ENCODE assay signal across 24 mouse cellular contexts in genomic region chr6:42513461-42513860, GRCm38 (mm10). TPM values are rescaled to one million over a fixed set of nuclear protein-coding genes. Genes with fewer than 3 reads are reported as not detected.
"Had no signal": no experiment of that assay in that cellular context is flagged by ENCODE, and none has a peak within 500 bp of the region (broad histone marks: within the 10 kb centered on the region; RNA-seq: fewer than 3 reads in every experiment).

No protein-coding gene starts in this region.

- H3K27ac ChIP-seq: left cerebral cortex, adult 2 months; liver, embryonic 13.5 days; macrophage had no signal

- H3K27me3 ChIP-seq: liver, embryonic 13.5 days had no signal

- H3K9ac ChIP-seq: liver, embryonic 13.5 days; lung, embryonic 14.5 days had no signal

- H3K36me3 ChIP-seq: liver, embryonic 13.5 days had no signal

- DNase-seq: kidney, adult 9 months; kidney, postnatal 10 days; kidney, postnatal 36 days; layer of hippocampus, postnatal 36 days; liver, embryonic 13.5 days; lung, embryonic 14.5 days; lung, postnatal 14 days; midbrain, embryonic 14.5 days; thymus, adult 18-20 months; thymus, postnatal 36 days had no signal

- H3K9me3 ChIP-seq: liver, embryonic 13.5 days had no signal

- H3K4me1 ChIP-seq: liver, embryonic 13.5 days had no signal

- H3K4me3 ChIP-seq: left cerebral cortex, adult 2 months; liver, embryonic 13.5 days had no signal

- H3K4me2 ChIP-seq: liver, embryonic 13.5 days; lung, embryonic 14.5 days had no signal

RNA-seq across cellular contexts. Expression of gene Olfr456, which starts 26.4 kb away (rescaled TPM):
- polyA plus RNA-seq: limb, embryonic 11.5 days; limb, embryonic 14.5 days; liver, adult 2 months; liver, embryonic 13.5 days; liver, embryonic 16.5 days; lung, embryonic 14.5 days; macrophage; midbrain, embryonic 14.5 days; midbrain, postnatal 0 days; neural tube, embryonic 11.5 days; neural tube, embryonic 14.5 days; small intestine, adult 2 months; stomach, embryonic 16.5 days; urinary bladder, adult 2 months had no signal

RNA-seq across cellular contexts. Expression of gene Olfr455, which starts 33.9 kb away (rescaled TPM):
- polyA plus RNA-seq: limb, embryonic 11.5 days; limb, embryonic 14.5 days; liver, adult 2 months; liver, embryonic 13.5 days; liver, embryonic 16.5 days; lung, embryonic 14.5 days; macrophage; midbrain, embryonic 14.5 days; midbrain, postnatal 0 days; neural tube, embryonic 11.5 days; neural tube, embryonic 14.5 days; small intestine, adult 2 months; spleen, adult 2 months had no signal

RNA-seq across cellular contexts. Expression of gene Olfr457, which starts 37.3 kb away (rescaled TPM):
- polyA plus RNA-seq: limb, embryonic 11.5 days; limb, embryonic 14.5 days; liver, adult 2 months; liver, embryonic 13.5 days; liver, embryonic 16.5 days; lung, embryonic 14.5 days; macrophage; midbrain, postnatal 0 days; neural tube, embryonic 11.5 days; small intestine, adult 2 months; spleen, adult 2 months; stomach, embryonic 16.5 days; testis, adult 2 months; urinary bladder, adult 2 months had no signal

RNA-seq across cellular contexts. Expression of gene Olfr458, which starts 48.5 kb away (rescaled TPM):
- polyA plus RNA-seq: limb, embryonic 11.5 days; limb, embryonic 14.5 days; liver, adult 2 months; liver, embryonic 13.5 days; liver, embryonic 16.5 days; lung, embryonic 14.5 days; macrophage; midbrain, embryonic 14.5 days; midbrain, postnatal 0 days; neural tube, embryonic 11.5 days; neural tube, embryonic 14.5 days; small intestine, adult 2 months; spleen, adult 2 months; stomach, embryonic 16.5 days; testis, adult 2 months; urinary bladder, adult 2 months had no signal
